Mouse (Mus musculus) forebrain, embryonic 13.5 days (tissue): ENCODE measurements around the gene Gpsm2. TPM values are rescaled to one million over a fixed set of nuclear protein-coding genes. Genes with fewer than 3 reads are reported as not detected.
A peak's percentile ranks its signal among the peaks of the same experiment; 100 is the strongest.

Experiments
- ATAC-seq: fragments of 200-750 bp; cut with Nextera tagmentation; 2 replicates; pipeline ENCODE4 v1.8.0; 2017
- H3K27ac ChIP-seq: fragments of 300-500 bp; sonication (generic); 2 replicates; pipeline ENCODE4 v1.5.1; 2015; ENCODE audit warnings: inconsistent platforms, mild to moderate bottlenecking, moderate library complexity
- H3K27me3 ChIP-seq: fragments of 300-500 bp; sonication (generic); 2 replicates; pipeline ENCODE4 v1.6.1; 2015; ENCODE audit warnings: mild to moderate bottlenecking, inconsistent platforms
- H3K36me3 ChIP-seq: fragments of 300-500 bp; sonication (generic); 2 replicates; pipeline ENCODE4 v1.6.1; 2015; ENCODE audit warnings: mild to moderate bottlenecking, inconsistent platforms; ENCODE audit not compliant: poor library complexity, severe bottlenecking
- H3K4me1 ChIP-seq: fragments of 300-500 bp; sonication (generic); 2 replicates; pipeline ENCODE4 v1.6.1; 2015; ENCODE audit warnings: inconsistent platforms
- H3K4me2 ChIP-seq: fragments of 300-500 bp; sonication (generic); 2 replicates; pipeline ENCODE4 v1.6.1; 2015; ENCODE audit warnings: inconsistent platforms, mild to moderate bottlenecking, moderate library complexity
- H3K4me3 ChIP-seq: fragments of 300-500 bp; sonication (generic); 2 replicates; pipeline ENCODE4 v1.5.1; 2015; ENCODE audit warnings: mild to moderate bottlenecking, inconsistent platforms
- H3K9ac ChIP-seq: fragments of 300-500 bp; sonication (generic); 2 replicates; pipeline ENCODE4 v1.6.1; 2015; ENCODE audit warnings: mild to moderate bottlenecking, inconsistent platforms
- H3K9me3 ChIP-seq: fragments of 300-500 bp; sonication (generic); replicated peaks from 2 replicates; pipeline ENCODE4 v1.6.1; 2016; ENCODE audit warnings: inconsistent platforms
- WGBS: fragments of 180-500 bp; shearing (Covaris S2); methylation state at CpG from one replicate; pipeline ENCODE4 v1.1.7; 2015; 5-methylcytosine and 5-hydroxymethylcytosine counted together
- polyA plus RNA-seq: library from polyadenylated mRNA; unstranded; fragments of >200 nt; fragmentation: Nextera tagmentation; extraction: Ambion mirVana; gene quantifications from 2 replicates; pipeline ENCODE4 v1.2.1, GENCODE M21; 2015

The Gpsm2 gene
- 64.6 and 69.6 TPM in 2 replicates for polyA plus RNA-seq

DNA sequence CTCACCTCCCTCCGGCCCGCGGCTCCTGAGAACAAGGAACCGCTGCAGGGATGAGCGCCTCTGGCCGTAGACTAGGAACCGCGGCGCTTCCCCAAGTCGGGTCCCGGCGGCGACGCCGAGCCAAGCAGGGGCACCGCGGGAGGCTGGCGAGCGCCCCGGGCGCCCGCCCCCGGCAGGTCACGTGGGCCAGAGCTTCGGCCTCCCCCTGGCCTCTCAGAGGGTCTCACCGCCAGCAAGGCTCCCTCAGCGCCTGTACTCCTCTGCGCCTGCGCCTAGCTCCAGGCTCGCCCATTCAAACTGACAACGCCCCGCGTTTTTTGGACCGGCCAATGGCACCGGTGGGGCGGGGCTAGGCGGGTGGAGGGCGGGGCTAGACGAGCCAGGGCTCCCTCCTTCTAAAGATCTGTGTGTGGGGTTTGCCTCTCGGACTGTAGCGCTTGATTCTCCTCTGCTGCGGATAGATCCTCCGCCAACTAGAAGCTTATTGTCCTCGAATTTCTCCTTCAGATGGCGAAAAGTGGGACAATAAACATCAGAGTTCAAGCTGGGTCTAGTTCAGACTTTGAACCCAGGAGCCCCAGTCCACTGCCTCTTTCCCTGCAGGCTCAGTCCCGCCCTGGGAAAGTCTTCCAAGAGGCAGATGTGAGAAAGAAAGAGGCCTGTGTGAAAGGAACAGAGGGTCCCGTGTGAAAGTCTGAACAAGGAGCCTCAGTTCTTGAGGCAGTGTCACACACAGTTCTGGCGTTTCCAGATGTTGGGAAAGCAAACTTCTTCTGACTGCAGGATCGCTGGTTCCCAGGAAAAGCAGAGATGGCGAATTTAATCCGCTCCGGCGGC is at the start of gene Gpsm2:
Gene Gpsm2 (minus strand): TSS at position 274 of the 837 bp plus-strand sequence.
- 1% methylated on average over 48 of the region's 53 CpGs for WGBS

DNA sequence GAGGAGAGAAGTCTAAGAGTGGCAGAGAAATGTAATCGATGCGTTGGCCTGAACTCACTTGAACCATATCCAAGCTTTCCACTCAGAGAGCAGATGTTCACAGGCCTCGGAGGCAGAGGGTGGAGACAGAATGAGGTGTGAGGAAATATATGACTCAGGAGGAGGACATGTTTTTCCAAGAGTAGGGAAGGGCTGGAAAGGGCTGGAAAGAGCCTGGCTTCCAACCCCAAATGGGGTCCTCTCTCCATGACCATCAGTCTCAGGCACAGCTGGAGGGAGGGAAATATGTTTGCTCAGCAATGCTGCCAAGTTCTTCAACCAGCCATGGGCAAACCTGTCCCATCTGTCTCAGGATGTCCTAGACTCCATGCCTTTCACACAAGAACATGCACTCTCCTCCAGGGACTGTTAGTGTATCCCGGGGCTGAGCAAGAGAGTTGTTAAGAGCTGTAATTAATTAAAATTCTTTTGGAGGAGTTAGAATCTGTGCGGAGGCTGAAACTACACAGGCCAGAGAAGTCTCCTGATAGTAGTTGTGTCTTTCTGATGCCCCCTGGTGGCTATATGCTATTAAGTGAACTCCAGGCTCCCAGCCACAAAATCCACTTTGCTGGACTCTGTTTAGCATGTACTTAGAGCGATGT is 48.7 kb upstream of the Gpsm2 start:
- H3K4me1 ChIP-seq, result 0 out of 2 replicates have a peak, but pooled peaks cover 5% of the 10 kb centered on the region
- WGBS, result 49% methylated on average over 6 of the region's 6 CpGs
- no peaks in the 10 kb centered on the region for H3K36me3 ChIP-seq
- H3K27ac ChIP-seq, result no peak overlapping the region
- ATAC-seq, result peak; percentile 85
- H3K9ac ChIP-seq, result no peak overlapping the region
- no peak overlapping the region for H3K4me3 ChIP-seq
- H3K4me2 ChIP-seq, result no peak overlapping the region
- H3K9me3 ChIP-seq, result no peaks in the 10 kb centered on the region
- no peaks in the 10 kb centered on the region for H3K27me3 ChIP-seq

More for the DNA sequence above, at the start of gene Gpsm2:
- Histone ChIP-seq H3K9ac (peak within 1 kb of the TSS; percentile 88), H3K27ac (peak within 1 kb of the TSS; percentile 88), H3K9me3 (no peaks in the 10 kb centered on the region), H3K4me1 (peaks cover 28% of the 10 kb centered on the region), H3K4me3 (peak within 1 kb of the TSS; percentile 83), H3K4me2 (peak within 1 kb of the TSS; percentile 72), H3K36me3 (no peaks in the 10 kb centered on the region), H3K27me3 (no peaks in the 10 kb centered on the region)
- peak; percentile 98 for ATAC-seq

DNA sequence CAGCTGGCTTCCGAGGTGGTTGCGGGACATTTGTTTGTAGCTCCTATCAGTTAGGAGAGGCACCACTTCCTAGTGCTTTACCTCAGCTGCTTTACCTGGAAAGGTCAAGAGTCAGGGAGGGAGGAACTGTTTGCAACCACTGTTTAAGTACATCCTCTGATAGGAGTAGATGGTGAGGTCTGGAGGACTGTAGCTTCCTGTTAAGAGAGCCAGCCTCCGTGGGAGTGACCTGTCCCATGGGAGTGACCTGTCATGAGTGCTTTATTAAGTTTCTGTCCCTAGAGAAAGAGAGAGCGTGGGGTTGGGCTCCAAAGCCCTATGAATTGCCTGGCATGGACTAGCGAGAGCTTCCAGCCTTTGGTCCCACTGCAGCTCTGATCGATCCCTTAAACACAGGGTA is 47.4 kb upstream of the Gpsm2 start:
- H3K4me2 ChIP-seq, result no peak overlapping the region
- H3K27me3 ChIP-seq, result no peaks in the 10 kb centered on the region
- 91% methylated on average over 6 of the region's 6 CpGs for WGBS
- H3K9ac ChIP-seq, result no peak overlapping the region
- no peak overlapping the region for H3K27ac ChIP-seq
- no peak for ATAC-seq
- H3K4me1 ChIP-seq, result 0 out of 2 replicates have a peak, but pooled peaks cover 9% of the 10 kb centered on the region
- no peaks in the 10 kb centered on the region for H3K36me3 ChIP-seq
- no peak overlapping the region for H3K4me3 ChIP-seq
- no peaks in the 10 kb centered on the region; the same call in 1 of the 2 replicates for H3K9me3 ChIP-seq

DNA sequence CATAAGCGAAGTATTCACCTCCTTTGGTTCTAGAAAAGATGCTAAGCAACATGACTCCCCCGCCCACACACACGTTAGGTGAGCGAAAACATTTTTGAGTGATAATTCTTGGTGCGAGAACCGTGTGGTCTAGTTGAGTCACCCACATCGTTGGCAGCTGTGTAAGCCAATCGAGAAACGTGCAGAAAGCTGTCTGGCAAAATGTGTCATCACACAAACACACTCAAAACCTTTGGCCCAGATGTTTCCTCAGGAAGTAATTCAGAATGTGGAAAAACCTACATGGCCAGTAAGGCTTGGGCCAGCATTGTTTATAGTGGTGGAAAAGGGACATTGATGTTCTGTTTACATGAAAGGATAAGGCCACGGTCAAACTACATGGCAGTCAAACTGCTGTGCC is 45.3 kb upstream of the Gpsm2 start:
- H3K4me2 ChIP-seq, result no peak overlapping the region
- H3K4me3 ChIP-seq, result no peak overlapping the region
- H3K27me3 ChIP-seq, result no peaks in the 10 kb centered on the region
- no peaks in the 10 kb centered on the region for H3K36me3 ChIP-seq
- no peak overlapping the region for H3K27ac ChIP-seq
- H3K4me1 ChIP-seq, result 0 out of 2 replicates have a peak, but pooled peaks cover 9% of the 10 kb centered on the region
- no peak for ATAC-seq
- H3K9me3 ChIP-seq, result no peaks in the 10 kb centered on the region; the same call in 1 of the 2 replicates
- H3K9ac ChIP-seq, result no peak overlapping the region
- WGBS, result 90% methylated on average over 10 of the region's 10 CpGs

DNA sequence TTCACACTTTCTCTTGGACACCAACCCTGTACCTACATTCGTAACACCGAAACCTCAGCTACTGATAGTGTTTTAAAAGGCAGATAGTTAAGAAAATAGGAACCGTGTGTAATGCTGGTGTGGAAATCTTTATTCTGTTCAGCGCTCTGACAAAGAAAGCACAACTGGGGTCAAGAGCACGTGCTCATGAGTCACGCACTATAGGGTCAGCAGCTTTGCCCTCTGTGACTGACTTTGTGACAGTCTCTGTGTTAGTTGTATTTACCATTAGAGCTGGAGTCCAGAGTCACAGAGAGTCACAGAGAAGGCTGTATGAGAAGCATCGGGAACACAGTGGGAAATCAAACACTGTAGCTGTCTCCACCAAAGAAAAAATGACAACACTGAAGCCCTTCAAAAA is 44.8 kb upstream of the Gpsm2 start:
- 0 out of 2 replicates have a peak, but pooled peaks cover 9% of the 10 kb centered on the region for H3K4me1 ChIP-seq
- H3K9me3 ChIP-seq, result no peaks in the 10 kb centered on the region; the same call in 1 of the 2 replicates
- H3K27ac ChIP-seq, result no peak overlapping the region
- no peak for ATAC-seq
- 90% methylated on average over 7 of the region's 7 CpGs for WGBS
- no peak overlapping the region for H3K4me2 ChIP-seq
- H3K27me3 ChIP-seq, result no peaks in the 10 kb centered on the region
- H3K4me3 ChIP-seq, result no peak overlapping the region
- no peaks in the 10 kb centered on the region for H3K36me3 ChIP-seq
- H3K9ac ChIP-seq, result no peak overlapping the region

DNA sequence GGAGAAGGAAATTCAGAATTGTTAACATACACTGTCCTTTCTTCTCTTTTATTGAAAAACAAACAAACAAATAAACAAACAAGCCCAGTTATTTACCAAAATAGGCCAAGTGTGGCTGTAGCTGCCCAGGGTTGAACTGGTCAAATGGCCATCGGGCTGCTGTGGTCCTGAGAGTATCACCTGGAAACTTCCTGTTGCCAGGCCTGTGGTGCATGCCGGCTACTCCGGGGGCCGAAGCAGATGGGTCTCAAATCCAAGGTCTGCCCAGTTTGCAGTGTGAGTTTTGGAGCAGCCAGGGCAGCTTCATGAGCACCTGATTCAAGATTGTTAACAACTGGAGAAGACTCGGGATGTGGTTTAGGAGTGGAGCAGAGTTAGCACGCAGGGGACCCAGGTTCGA is 43.4 kb upstream of the Gpsm2 start:
- no peaks in the 10 kb centered on the region for H3K27me3 ChIP-seq
- 89% methylated on average over 7 of the region's 7 CpGs for WGBS
- ATAC-seq, result no peak

DNA sequence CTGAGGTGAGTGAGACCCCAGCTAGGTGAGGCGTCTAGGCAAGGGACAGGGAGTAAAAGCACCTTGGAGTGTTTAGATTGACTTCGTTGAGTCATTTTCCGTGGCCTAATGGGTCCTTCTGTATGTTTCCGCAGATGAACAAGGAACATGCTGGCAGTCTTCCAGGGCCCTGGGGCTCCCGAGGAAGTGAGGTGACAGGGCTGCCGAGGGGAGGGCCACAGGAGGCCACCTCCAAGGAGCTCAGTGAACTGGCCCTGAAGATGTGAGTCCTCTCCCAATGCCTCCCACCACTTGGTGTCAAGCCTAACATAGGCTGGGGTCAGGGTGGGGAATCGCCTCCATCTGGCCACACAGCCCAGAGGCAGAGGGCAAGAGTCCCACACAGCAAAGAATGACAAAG is 42.9 kb upstream of the Gpsm2 start:
- Histone ChIP-seq H3K9ac (no peak overlapping the region), H3K4me3 (no peak overlapping the region), H3K9me3 (no peaks in the 10 kb centered on the region; the same call in 1 of the 2 replicates), H3K4me1 (0 out of 2 replicates have a peak, but pooled peaks cover 4% of the 10 kb centered on the region), H3K27ac (no peak overlapping the region), H3K36me3 (no peaks in the 10 kb centered on the region), H3K27me3 (no peaks in the 10 kb centered on the region), H3K4me2 (no peak overlapping the region)
- 56% methylated on average over 7 of the region's 7 CpGs for WGBS
- ATAC-seq, result no peak

More for the DNA sequence above, 43.4 kb upstream of the Gpsm2 start:
- Histone ChIP-seq H3K4me3 (no peak overlapping the region), H3K27ac (no peak overlapping the region), H3K4me2 (no peak overlapping the region), H3K9me3 (no peaks in the 10 kb centered on the region; the same call in 1 of the 2 replicates), H3K9ac (no peak overlapping the region), H3K36me3 (no peaks in the 10 kb centered on the region), H3K4me1 (0 out of 2 replicates have a peak, but pooled peaks cover 4% of the 10 kb centered on the region)

DNA sequence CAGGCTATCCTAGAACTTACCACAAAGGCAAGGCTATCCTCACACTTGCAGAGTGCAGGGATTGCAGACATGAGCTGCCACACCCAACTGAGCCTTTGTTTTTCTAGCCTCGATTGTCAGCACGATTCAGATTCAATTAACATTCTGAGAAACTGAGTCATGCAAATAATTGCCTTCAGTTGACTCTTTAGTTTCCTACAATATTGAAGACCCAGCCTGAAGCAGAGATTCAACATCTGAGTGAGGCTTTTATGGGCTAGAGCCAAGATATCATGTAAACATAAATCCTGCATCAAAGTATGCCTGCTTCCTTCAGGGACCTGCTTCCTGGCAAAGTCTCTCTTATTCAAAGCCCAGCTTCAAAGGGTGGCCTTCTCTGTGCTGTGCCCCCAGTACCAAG is 41.6 kb upstream of the Gpsm2 start:
- WGBS, result 74% methylated on average over 2 of the region's 2 CpGs
- no peak overlapping the region for H3K4me3 ChIP-seq
- no peak overlapping the region for H3K27ac ChIP-seq
- H3K27me3 ChIP-seq, result no peaks in the 10 kb centered on the region
- H3K9me3 ChIP-seq, result no peaks in the 10 kb centered on the region; the same call in 1 of the 2 replicates
- ATAC-seq, result no peak
- no peak overlapping the region for H3K4me2 ChIP-seq
- H3K9ac ChIP-seq, result no peak overlapping the region
- H3K4me1 ChIP-seq, result 0 out of 2 replicates have a peak, but pooled peaks cover 4% of the 10 kb centered on the region
- H3K36me3 ChIP-seq, result no peaks in the 10 kb centered on the region

DNA sequence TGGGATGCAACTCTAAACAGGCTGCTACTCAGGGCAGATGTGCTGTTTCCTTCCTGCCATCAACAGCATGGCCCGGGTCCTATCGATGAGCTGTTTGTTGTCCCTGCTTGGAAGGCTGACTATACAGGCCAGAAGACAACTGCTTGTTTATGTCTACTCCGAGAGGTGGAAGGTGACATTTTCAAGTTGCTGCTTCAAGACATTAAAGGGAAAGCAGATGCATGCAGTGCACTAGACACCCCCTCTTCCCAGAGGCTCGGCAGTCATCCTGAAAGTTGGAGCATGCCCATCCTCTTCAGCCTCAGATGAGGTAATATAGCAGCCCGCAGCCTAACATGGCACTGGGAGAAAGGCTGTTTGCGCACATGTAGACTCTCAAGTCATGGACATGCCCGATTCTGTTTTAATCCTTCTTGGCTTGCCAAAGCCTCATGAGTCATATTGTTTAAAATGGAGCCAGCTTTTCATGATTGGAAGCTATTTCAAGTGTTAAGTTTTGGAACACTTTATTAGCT is 40.5 kb upstream of the Gpsm2 start:
- peaks cover 9% of the 10 kb centered on the region; the same call in 1 of the 2 replicates for H3K4me1 ChIP-seq
- no peak overlapping the region for H3K27ac ChIP-seq
- H3K4me3 ChIP-seq, result no peak overlapping the region
- H3K36me3 ChIP-seq, result no peaks in the 10 kb centered on the region
- 88% methylated on average over 7 of the region's 7 CpGs for WGBS
- no peaks in the 10 kb centered on the region for H3K27me3 ChIP-seq
- no peaks in the 10 kb centered on the region; the same call in 1 of the 2 replicates for H3K9me3 ChIP-seq
- H3K9ac ChIP-seq, result no peak overlapping the region
- H3K4me2 ChIP-seq, result no peak overlapping the region
- ATAC-seq, result peak; percentile 21; the same call in 1 of the 2 replicates

DNA sequence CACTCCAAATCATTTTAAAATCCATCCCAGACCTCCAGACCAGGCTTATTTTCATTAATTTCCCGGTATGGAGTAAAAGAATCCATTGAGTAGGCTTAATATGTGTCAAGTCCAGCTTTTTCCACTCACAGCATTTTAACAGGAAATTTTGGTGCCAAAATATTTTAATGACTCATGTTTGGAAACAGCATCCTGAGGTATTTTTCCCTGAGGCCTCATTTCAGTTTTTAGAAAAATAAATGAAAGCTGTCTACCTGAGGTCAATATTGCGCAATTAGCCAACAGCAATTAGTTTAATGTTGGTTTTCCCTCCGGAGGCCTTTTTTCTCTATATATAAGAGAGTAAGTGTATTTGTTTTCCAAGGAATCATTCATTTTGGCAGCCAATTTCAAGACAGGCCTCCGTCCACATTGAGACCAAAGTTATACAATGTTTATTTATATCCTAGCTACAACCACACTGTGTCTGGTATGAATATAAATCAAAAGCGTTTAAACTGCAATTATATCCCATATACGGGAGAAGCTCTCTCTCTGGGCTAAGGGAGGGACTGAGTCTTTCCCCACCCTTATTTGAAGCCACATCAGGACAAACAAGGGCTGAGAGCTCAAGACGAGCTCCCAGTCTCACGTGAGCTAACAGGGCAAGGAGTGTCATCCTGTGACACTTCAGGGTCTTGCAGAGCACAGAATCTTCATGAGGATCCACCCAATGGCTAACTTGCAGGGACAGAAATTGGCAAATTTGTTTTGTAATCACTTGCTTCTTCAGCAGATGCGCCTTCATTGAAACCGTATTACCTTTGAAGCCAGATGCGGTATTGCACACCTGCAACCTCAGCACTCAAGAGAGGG is 37.7 kb upstream of the Gpsm2 start:
- WGBS, result 87% methylated on average over 11 of the region's 11 CpGs
- Histone ChIP-seq H3K9ac (no peak overlapping the region), H3K4me3 (no peak overlapping the region), H3K27me3 (no peaks in the 10 kb centered on the region), H3K9me3 (no peaks in the 10 kb centered on the region; the same call in 1 of the 2 replicates), H3K4me2 (no peak overlapping the region), H3K4me1 (peaks cover 6% of the 10 kb centered on the region; the same call in 1 of the 2 replicates), H3K36me3 (no peaks in the 10 kb centered on the region), H3K27ac (no peak overlapping the region)
- no peak for ATAC-seq

DNA sequence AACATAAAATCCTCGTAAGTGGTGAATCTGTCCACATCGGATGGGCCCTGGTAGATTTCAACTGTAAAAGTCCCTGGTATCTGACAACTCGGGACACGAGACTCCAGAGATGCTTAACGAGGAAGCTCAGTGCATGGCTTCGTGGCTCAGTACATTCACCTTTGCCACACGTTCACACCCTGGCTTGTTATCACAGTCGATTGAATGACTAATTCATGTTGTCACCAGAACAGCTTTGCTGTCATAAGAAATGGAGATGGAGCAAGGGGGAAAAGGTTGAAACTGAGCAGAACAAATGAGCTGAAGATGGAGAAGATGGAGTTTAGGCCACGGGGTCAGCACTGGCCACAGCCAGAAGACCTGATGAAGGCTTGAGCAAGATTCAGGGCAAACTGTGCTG is 35.5 kb upstream of the Gpsm2 start:
- no peak for ATAC-seq
- Histone ChIP-seq H3K36me3 (no peaks in the 10 kb centered on the region), H3K9me3 (no peaks in the 10 kb centered on the region), H3K27me3 (no peaks in the 10 kb centered on the region), H3K4me1 (peaks cover 5% of the 10 kb centered on the region; the same call in 1 of the 2 replicates), H3K4me2 (no peak overlapping the region), H3K9ac (no peak overlapping the region), H3K4me3 (no peak overlapping the region), H3K27ac (no peak overlapping the region)
- WGBS, result 64% methylated on average over 9 of the region's 9 CpGs
